Mouse (Mus musculus): ENCODE measurements around the gene Ntrk2. TPM values are rescaled to one million over a fixed set of nuclear protein-coding genes. Genes with fewer than 3 reads are reported as not detected.

Gene Ntrk2
- total and polyA plus RNA-seq, 3 experiments, result 0.11 TPM; not detected in 2

- ATAC-seq (ENCODE audit: extremely low read depth, insufficient number of reproducible peaks, low FRiP score, poor library complexity, severe bottlenecking) (no peak), DNase-seq (ENCODE audit: low spot score) (no peak)
- Histone ChIP-seq H3K4me1 (ENCODE audit: insufficient read depth, low read depth, low read length) (no peaks in the 10 kb centered on the region), H3K36me3 (replicated peaks) (no peaks in the 10 kb centered on the region), H3K27me3 (ENCODE audit: insufficient read depth, low read length) (no peaks in the 10 kb centered on the region), H3K4me3 (ENCODE audit: low read depth, low read length) (no peak overlapping the region), H3K9me3 (replicated peaks) (peaks cover 60% of the 10 kb centered on the region)
- no peak for TF ChIP-seq CTCF (IDR thresholded peaks at IDR 0.05; ENCODE audit: low read depth, low read length)
- TF ChIP-seq GATA2 (IDR thresholded peaks at IDR 0.05; ENCODE audit: borderline replicate concordance, low read depth, low read length), result no peak
- no peak for TF ChIP-seq GATA1 (IDR thresholded peaks at IDR 0.05; ENCODE audit: borderline replicate concordance, low read length)
- no peak for TF ChIP-seq POLR2AphosphoS5 (IDR thresholded peaks at IDR 0.05; ENCODE audit: insufficient replicate concordance, low read depth, low read length)
- no peak for TF ChIP-seq TAL1 (conservative IDR thresholded peaks at IDR 0.05; ENCODE audit: low read depth, low read length)
Observed at GRCm38 (mm10) chr13:59147976-59148375, 341.6 kb downstream of the Ntrk2 start.

GRCm38 (mm10) chr13:59148793-59149192 lies 342.4 kb downstream of the Ntrk2 start:
- ATAC-seq (ENCODE audit: extremely low read depth, insufficient number of reproducible peaks, low FRiP score, poor library complexity, severe bottlenecking) (no peak), DNase-seq (ENCODE audit: low spot score) (no peak)
- no peaks in the 10 kb centered on the region for H3K27me3 ChIP-seq (ENCODE audit: insufficient read depth, low read length)
- H3K36me3 ChIP-seq (replicated peaks), result no peaks in the 10 kb centered on the region
- TF ChIP-seq TAL1 (conservative IDR thresholded peaks at IDR 0.05; ENCODE audit: low read depth, low read length) (no peak), POLR2AphosphoS5 (IDR thresholded peaks at IDR 0.05; ENCODE audit: insufficient replicate concordance, low read depth, low read length) (no peak), GATA1 (IDR thresholded peaks at IDR 0.05; ENCODE audit: borderline replicate concordance, low read length) (no peak), CTCF (IDR thresholded peaks at IDR 0.05; ENCODE audit: low read depth, low read length) (no peak), GATA2 (IDR thresholded peaks at IDR 0.05; ENCODE audit: borderline replicate concordance, low read depth, low read length) (no peak)
- H3K4me1 ChIP-seq (ENCODE audit: insufficient read depth, low read depth, low read length), result no peaks in the 10 kb centered on the region
- no peak overlapping the region for H3K4me3 ChIP-seq (ENCODE audit: low read depth, low read length)
- H3K9me3 ChIP-seq (replicated peaks), result peaks cover 54% of the 10 kb centered on the region

GRCm38 (mm10) chr13:59164015-59164414 lies 357.6 kb downstream of the Ntrk2 start:
- DNase-seq (ENCODE audit: low spot score) (no peak), ATAC-seq (ENCODE audit: extremely low read depth, insufficient number of reproducible peaks, low FRiP score, poor library complexity, severe bottlenecking) (no peak)
- H3K4me1 ChIP-seq (ENCODE audit: insufficient read depth, low read depth, low read length), result no peaks in the 10 kb centered on the region
- H3K4me3 ChIP-seq (ENCODE audit: low read depth, low read length), result no peak overlapping the region
- peaks cover 80% of the 10 kb centered on the region for H3K9me3 ChIP-seq (replicated peaks)
- no peak for TF ChIP-seq POLR2AphosphoS5 (IDR thresholded peaks at IDR 0.05; ENCODE audit: insufficient replicate concordance, low read depth, low read length)
- no peaks in the 10 kb centered on the region for H3K36me3 ChIP-seq (replicated peaks)
- no peaks in the 10 kb centered on the region for H3K27me3 ChIP-seq (ENCODE audit: insufficient read depth, low read length)

GRCm38 (mm10) chr13:59173840-59174239 lies 367.5 kb downstream of the Ntrk2 start:
- ATAC-seq (ENCODE audit: extremely low read depth, insufficient number of reproducible peaks, low FRiP score, poor library complexity, severe bottlenecking) (no peak), DNase-seq (ENCODE audit: low spot score) (no peak)
- Histone ChIP-seq H3K36me3 (replicated peaks) (no peaks in the 10 kb centered on the region), H3K4me3 (ENCODE audit: low read depth, low read length) (no peak overlapping the region), H3K4me1 (ENCODE audit: insufficient read depth, low read depth, low read length) (no peaks in the 10 kb centered on the region), H3K27me3 (ENCODE audit: insufficient read depth, low read length) (no peaks in the 10 kb centered on the region), H3K9me3 (replicated peaks) (peaks cover 45% of the 10 kb centered on the region)
- TF ChIP-seq GATA1 (IDR thresholded peaks at IDR 0.05; ENCODE audit: borderline replicate concordance, low read length) (no peak), TAL1 (conservative IDR thresholded peaks at IDR 0.05; ENCODE audit: low read depth, low read length) (no peak), GATA2 (IDR thresholded peaks at IDR 0.05; ENCODE audit: borderline replicate concordance, low read depth, low read length) (no peak), CTCF (IDR thresholded peaks at IDR 0.05; ENCODE audit: low read depth, low read length) (no peak), POLR2AphosphoS5 (IDR thresholded peaks at IDR 0.05; ENCODE audit: insufficient replicate concordance, low read depth, low read length) (no peak)

- no peak for TF ChIP-seq CTCF (IDR thresholded peaks at IDR 0.05; ENCODE audit: low read depth, low read length)
- no peak for TF ChIP-seq GATA1 (IDR thresholded peaks at IDR 0.05; ENCODE audit: borderline replicate concordance, low read length)
- no peak for TF ChIP-seq TAL1 (conservative IDR thresholded peaks at IDR 0.05; ENCODE audit: low read depth, low read length)
- no peak for TF ChIP-seq POLR2AphosphoS5 (IDR thresholded peaks at IDR 0.05; ENCODE audit: insufficient replicate concordance, low read depth, low read length)
- H3K36me3 ChIP-seq (replicated peaks), result no peaks in the 10 kb centered on the region
Observed at GRCm38 (mm10) chr13:59176021-59176420, 369.7 kb downstream of the Ntrk2 start.

GRCm38 (mm10) chr13:59176485-59176884 lies 370.1 kb downstream of the Ntrk2 start:
- H3K4me3 ChIP-seq (ENCODE audit: low read depth, low read length), result no peak overlapping the region
- ATAC-seq (ENCODE audit: extremely low read depth, insufficient number of reproducible peaks, low FRiP score, poor library complexity, severe bottlenecking) (no peak), DNase-seq (ENCODE audit: low spot score) (no peak)
- H3K9me3 ChIP-seq (replicated peaks), result peaks cover 32% of the 10 kb centered on the region
- H3K4me1 ChIP-seq (ENCODE audit: insufficient read depth, low read depth, low read length), result no peaks in the 10 kb centered on the region
- H3K36me3 ChIP-seq (replicated peaks), result no peaks in the 10 kb centered on the region
- TF ChIP-seq GATA2 (IDR thresholded peaks at IDR 0.05; ENCODE audit: borderline replicate concordance, low read depth, low read length) (no peak), TAL1 (conservative IDR thresholded peaks at IDR 0.05; ENCODE audit: low read depth, low read length) (no peak), POLR2AphosphoS5 (IDR thresholded peaks at IDR 0.05; ENCODE audit: insufficient replicate concordance, low read depth, low read length) (no peak), CTCF (IDR thresholded peaks at IDR 0.05; ENCODE audit: low read depth, low read length) (no peak), GATA1 (IDR thresholded peaks at IDR 0.05; ENCODE audit: borderline replicate concordance, low read length) (no peak)
- no peaks in the 10 kb centered on the region for H3K27me3 ChIP-seq (ENCODE audit: insufficient read depth, low read length)

More at GRCm38 (mm10) chr13:59176021-59176420, 369.7 kb downstream of the Ntrk2 start:
- Histone ChIP-seq H3K4me1 (ENCODE audit: insufficient read depth, low read depth, low read length) (no peaks in the 10 kb centered on the region), H3K27me3 (ENCODE audit: insufficient read depth, low read length) (no peaks in the 10 kb centered on the region), H3K9me3 (replicated peaks) (peaks cover 32% of the 10 kb centered on the region), H3K4me3 (ENCODE audit: low read depth, low read length) (no peak overlapping the region)
- ATAC-seq (ENCODE audit: extremely low read depth, insufficient number of reproducible peaks, low FRiP score, poor library complexity, severe bottlenecking) (no peak), DNase-seq (ENCODE audit: low spot score) (no peak)

GRCm38 (mm10) chr13:59177003-59177402 lies 370.6 kb downstream of the Ntrk2 start:
- TF ChIP-seq GATA1 (IDR thresholded peaks at IDR 0.05; ENCODE audit: borderline replicate concordance, low read length), result no peak
- no peak for TF ChIP-seq GATA2 (IDR thresholded peaks at IDR 0.05; ENCODE audit: borderline replicate concordance, low read depth, low read length)
- TF ChIP-seq CTCF (IDR thresholded peaks at IDR 0.05; ENCODE audit: low read depth, low read length), result no peak
- no peak for TF ChIP-seq POLR2AphosphoS5 (IDR thresholded peaks at IDR 0.05; ENCODE audit: insufficient replicate concordance, low read depth, low read length)
- no peak for TF ChIP-seq TAL1 (conservative IDR thresholded peaks at IDR 0.05; ENCODE audit: low read depth, low read length)
- no peak for ATAC-seq (ENCODE audit: extremely low read depth, insufficient number of reproducible peaks, low FRiP score, poor library complexity, severe bottlenecking)
- no peaks in the 10 kb centered on the region for H3K4me1 ChIP-seq (ENCODE audit: insufficient read depth, low read depth, low read length)
- H3K36me3 ChIP-seq (replicated peaks), result no peaks in the 10 kb centered on the region
- H3K9me3 ChIP-seq (replicated peaks), result peaks cover 32% of the 10 kb centered on the region
- H3K27me3 ChIP-seq (ENCODE audit: insufficient read depth, low read length), result no peaks in the 10 kb centered on the region
- H3K4me3 ChIP-seq (ENCODE audit: low read depth, low read length), result no peak overlapping the region
- no peak for DNase-seq (ENCODE audit: low spot score)
